Mouse (Mus musculus) testis, postnatal 10 days (tissue): ENCODE measurements around the gene Trim9.

Source experiments
- DNase-seq: peaks from one replicate; pipeline ENCODE4 v3.0.0; 2021; ENCODE audit warnings: low spot score

The Trim9 gene

GRCm38 (mm10) chr12:70347202-70347841 lies at the start of gene Trim9:
Gene Trim9 (minus strand): TSS chr12:70347614.
- peak; percentile 95 for DNase-seq

GRCm38 (mm10) chr12:70395061-70395460 lies 47.6 kb upstream of the Trim9 start:
- DNase-seq: no peak

GRCm38 (mm10) chr12:70391236-70391635 lies 43.8 kb upstream of the Trim9 start:
- DNase-seq: no peak

- DNase-seq: no peak
Observed at GRCm38 (mm10) chr12:70374976-70375375, 27.6 kb upstream of the Trim9 start.

- DNase-seq: no peak
Observed at GRCm38 (mm10) chr12:70372874-70373273, 25.5 kb upstream of the Trim9 start.

GRCm38 (mm10) chr12:70369348-70369747 lies 21.9 kb upstream of the Trim9 start:
- DNase-seq: no peak

- no peak for DNase-seq
Observed at GRCm38 (mm10) chr12:70368820-70369219, 21.4 kb upstream of the Trim9 start.

GRCm38 (mm10) chr12:70367326-70368248 lies 20.2 kb upstream of the Trim9 start:
- peak; percentile 52 for DNase-seq

GRCm38 (mm10) chr12:70363016-70363415 lies 15.6 kb upstream of the Trim9 start:
- DNase-seq: no peak

- DNase-seq: no peak
Observed at GRCm38 (mm10) chr12:70360276-70360675, 12.9 kb upstream of the Trim9 start.

GRCm38 (mm10) chr12:70359443-70359842 lies 12.0 kb upstream of the Trim9 start:
- no peak for DNase-seq

GRCm38 (mm10) chr12:70354926-70355325 lies 7.5 kb upstream of the Trim9 start:
- no peak for DNase-seq

GRCm38 (mm10) chr12:70350490-70350889 lies 3.1 kb upstream of the Trim9 start:
- no peak for DNase-seq

- no peak for DNase-seq
Observed at GRCm38 (mm10) chr12:70349788-70350187, 2.4 kb upstream of the Trim9 start.

- DNase-seq: no peak
Observed at GRCm38 (mm10) chr12:70348026-70348425, 612 bp upstream of the Trim9 start.

- DNase-seq: peak; percentile 59
Observed at GRCm38 (mm10) chr12:70346139-70347026, 1.0 kb downstream of the Trim9 start.

- DNase-seq: peak; percentile 49
Observed at GRCm38 (mm10) chr12:70345531-70346138, 1.8 kb downstream of the Trim9 start.

- no peak for DNase-seq
Observed at GRCm38 (mm10) chr12:70335176-70335575, 12.2 kb downstream of the Trim9 start.

GRCm38 (mm10) chr12:70333253-70333805 lies 14.1 kb downstream of the Trim9 start:
- no peak for DNase-seq

- no peak for DNase-seq
Observed at GRCm38 (mm10) chr12:70329059-70329458, 18.4 kb downstream of the Trim9 start.

- no peak for DNase-seq
Observed at GRCm38 (mm10) chr12:70326956-70327355, 20.5 kb downstream of the Trim9 start.
